Mouse (Mus musculus): ENCODE measurements at regions not wholly inside any gene's neighbourhood (a gene's known extent, or its start where the extent isn't known, plus 50 kb on each side); places are given as distances from the start of the nearest gene placed in this dataset.

DNA sequence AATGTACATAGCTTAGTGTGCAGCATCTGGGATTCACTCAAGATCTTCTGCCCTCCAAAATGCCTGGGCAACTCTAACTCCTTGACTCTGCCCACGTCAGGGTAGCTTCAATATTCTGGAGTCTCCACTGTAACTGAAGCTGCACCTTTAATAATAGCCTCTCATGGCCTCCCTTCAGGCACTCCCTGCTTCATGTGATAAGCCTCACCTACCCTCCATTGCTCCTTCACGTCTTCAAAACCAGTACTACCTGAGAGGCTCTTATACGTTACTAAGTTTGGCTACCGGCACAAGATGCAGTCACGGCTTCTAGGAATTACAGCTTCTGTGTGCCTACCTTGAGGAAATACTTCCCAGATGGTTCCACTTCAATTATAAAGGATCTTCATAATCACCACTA, 527.4 kb downstream of the Nfib start:
- H3K36me3 ChIP-seq (replicated peaks): no peaks in the 10 kb centered on the region
- no peak overlapping the region for H3K4me3 ChIP-seq
- H3K27ac ChIP-seq (replicated peaks): no peak overlapping the region
- H3K9me3 ChIP-seq: no peaks in the 10 kb centered on the region
- H3K4me1 ChIP-seq: peaks cover 8% of the 10 kb centered on the region; the same call in 1 of the 2 replicates
- 80% methylated on average over 5 of the region's 5 CpGs for WGBS
- H3K27me3 ChIP-seq (replicated peaks; ENCODE audit: low read depth, poor library complexity, severe bottlenecking): no peaks in the 10 kb centered on the region
- DNase-seq (ENCODE audit: low spot score): no peak

DNA sequence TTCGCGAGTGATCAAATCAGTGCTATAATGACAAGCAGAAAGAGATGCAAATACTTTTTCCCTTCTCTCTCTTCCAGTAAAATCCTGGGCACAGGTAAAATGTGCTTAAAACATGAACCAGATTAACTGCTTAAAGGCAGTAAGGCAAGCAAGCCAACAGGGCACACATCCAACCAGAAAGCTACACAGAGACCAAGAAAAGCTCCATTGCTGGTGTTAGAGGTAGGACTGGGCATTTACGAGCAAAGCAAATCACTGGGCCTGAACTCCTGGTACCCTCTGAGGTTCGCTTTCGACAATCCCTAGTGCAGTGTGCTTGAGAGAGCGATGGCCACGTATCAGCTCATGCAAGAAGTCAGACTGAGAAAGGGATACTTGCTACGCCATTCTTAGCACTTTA, 528.8 kb downstream of the Nfib start:
- no peak overlapping the region for H3K27ac ChIP-seq (replicated peaks)
- H3K27me3 ChIP-seq (replicated peaks; ENCODE audit: low read depth, poor library complexity, severe bottlenecking): no peaks in the 10 kb centered on the region
- H3K36me3 ChIP-seq (replicated peaks): no peaks in the 10 kb centered on the region
- H3K4me3 ChIP-seq: no peak overlapping the region
- WGBS: 93% methylated on average over 8 of the region's 8 CpGs
- no peak for DNase-seq (ENCODE audit: low spot score)
- H3K9me3 ChIP-seq: no peaks in the 10 kb centered on the region
- H3K4me1 ChIP-seq: peaks cover 8% of the 10 kb centered on the region; the same call in 1 of the 2 replicates

DNA sequence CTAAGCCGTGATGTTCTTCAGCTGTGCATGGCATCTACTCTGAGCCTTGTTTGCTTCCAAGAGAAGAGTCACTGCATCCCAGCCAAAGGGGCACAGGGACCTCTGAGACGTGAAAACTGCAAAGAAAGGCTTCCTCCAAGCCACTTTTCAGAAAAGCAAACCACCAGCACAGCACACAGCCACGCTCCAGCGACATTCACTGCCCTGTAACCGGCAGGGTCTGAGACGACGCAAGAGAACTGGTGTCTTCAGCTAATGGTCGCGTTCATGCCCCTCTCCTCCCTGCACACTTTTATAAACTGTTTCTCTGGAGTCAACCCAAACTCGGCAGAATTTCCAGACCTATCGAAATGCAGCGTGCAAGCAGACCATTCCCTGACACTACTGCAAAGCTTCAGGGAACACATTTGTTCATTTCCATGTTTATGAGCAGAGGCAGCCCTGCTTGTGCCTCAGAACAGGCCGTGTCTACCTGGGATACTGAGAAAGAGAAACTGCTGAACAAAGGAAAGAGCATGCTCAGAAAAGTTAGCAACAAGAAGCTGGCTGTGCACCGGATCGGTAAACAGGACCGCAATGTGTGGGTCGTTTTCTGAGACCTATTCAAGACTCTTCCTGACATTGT, 532.0 kb downstream of the Nfib start:
- WGBS: 82% methylated on average over 17 of the region's 17 CpGs
- H3K4me3 ChIP-seq: no peak overlapping the region
- H3K9me3 ChIP-seq: no peaks in the 10 kb centered on the region
- peak overlapping the region; percentile 1; the same call in 1 of the 2 replicates for H3K27ac ChIP-seq (replicated peaks)
- DNase-seq (ENCODE audit: low spot score): no peak
- H3K27me3 ChIP-seq (replicated peaks; ENCODE audit: low read depth, poor library complexity, severe bottlenecking): no peaks in the 10 kb centered on the region
- peaks cover 8% of the 10 kb centered on the region; the same call in 1 of the 2 replicates for H3K4me1 ChIP-seq
- no peaks in the 10 kb centered on the region for H3K36me3 ChIP-seq (replicated peaks)

DNA sequence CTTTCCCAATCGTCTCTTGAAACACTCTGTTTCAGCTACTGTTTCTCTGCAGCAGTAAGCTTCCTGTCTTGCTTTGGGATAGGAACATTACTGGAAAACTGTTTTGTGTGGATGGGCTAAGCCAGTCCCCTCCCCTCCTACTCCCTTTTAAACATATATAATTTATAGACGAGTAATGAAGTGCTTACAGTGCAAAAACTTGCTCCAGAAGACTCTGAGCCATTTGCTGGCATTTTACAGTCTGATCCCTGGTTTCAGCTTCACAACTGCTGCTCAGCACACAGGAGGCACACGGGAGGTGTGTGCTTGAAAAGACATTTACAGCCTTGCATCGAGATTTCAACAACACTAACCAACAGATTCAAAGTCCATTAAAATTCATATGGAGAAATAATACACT, 534.6 kb downstream of the Nfib start:
- no peaks in the 10 kb centered on the region for H3K36me3 ChIP-seq (replicated peaks)
- WGBS: 76% methylated on average over 4 of the region's 4 CpGs

DNA sequence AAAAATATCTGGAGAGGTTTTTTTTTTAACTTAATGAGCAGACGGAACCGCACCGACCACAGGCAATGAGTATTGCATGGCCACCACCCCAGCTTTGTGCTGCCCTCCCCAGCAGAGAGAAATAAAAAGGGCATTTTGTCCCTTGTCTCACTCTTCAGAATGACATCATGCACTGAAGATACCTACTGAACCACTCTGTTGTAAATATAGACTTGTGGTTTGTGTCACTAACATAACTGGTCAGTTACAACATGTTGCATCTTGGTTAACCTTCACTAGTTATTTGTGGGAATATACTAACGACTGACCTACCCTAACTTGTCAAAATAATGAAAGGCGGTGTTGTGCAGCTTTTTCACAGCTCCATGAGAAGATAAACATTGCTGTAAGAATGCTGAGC, 537.5 kb downstream of the Nfib start:
- no peak for DNase-seq (ENCODE audit: low spot score)
- H3K4me1 ChIP-seq: no peaks in the 10 kb centered on the region
- WGBS: 91% methylated on average over 5 of the region's 5 CpGs
- no peaks in the 10 kb centered on the region for H3K9me3 ChIP-seq
- H3K36me3 ChIP-seq (replicated peaks): no peaks in the 10 kb centered on the region
- H3K27ac ChIP-seq (replicated peaks): no peak overlapping the region
- no peak overlapping the region for H3K4me3 ChIP-seq
- H3K27me3 ChIP-seq (replicated peaks; ENCODE audit: low read depth, poor library complexity, severe bottlenecking): no peaks in the 10 kb centered on the region

More for the DNA sequence above, 534.6 kb downstream of the Nfib start:
- H3K4me1 ChIP-seq: peaks cover 8% of the 10 kb centered on the region; the same call in 1 of the 2 replicates
- no peak for DNase-seq (ENCODE audit: low spot score)
- H3K4me3 ChIP-seq: no peak overlapping the region
- no peaks in the 10 kb centered on the region for H3K9me3 ChIP-seq
- no peaks in the 10 kb centered on the region for H3K27me3 ChIP-seq (replicated peaks; ENCODE audit: low read depth, poor library complexity, severe bottlenecking)
- H3K27ac ChIP-seq (replicated peaks): no peak overlapping the region

DNA sequence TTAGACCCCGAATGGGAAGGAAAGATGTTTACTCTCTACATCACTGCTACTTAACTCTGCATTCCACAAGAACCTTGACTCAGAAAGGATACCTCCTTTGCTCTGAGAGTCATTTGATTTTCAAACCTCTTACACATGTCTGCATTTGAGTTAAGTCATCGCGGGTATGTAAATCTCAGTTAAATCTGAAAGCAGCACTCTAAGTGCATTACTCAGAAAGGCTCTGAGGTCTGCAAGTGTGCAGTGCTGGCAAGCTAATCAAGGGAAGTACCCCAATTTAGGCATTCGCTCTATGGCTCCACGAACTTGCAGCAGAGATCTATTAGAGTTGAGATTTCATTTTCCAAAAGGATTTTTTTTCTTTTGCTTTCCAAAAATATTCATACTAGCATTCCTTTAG, 538.2 kb downstream of the Nfib start:
- 70% methylated on average over 5 of the region's 5 CpGs for WGBS
- H3K4me1 ChIP-seq: no peaks in the 10 kb centered on the region
- no peak for DNase-seq (ENCODE audit: low spot score)
- no peaks in the 10 kb centered on the region for H3K9me3 ChIP-seq
- H3K27me3 ChIP-seq (replicated peaks; ENCODE audit: low read depth, poor library complexity, severe bottlenecking): no peaks in the 10 kb centered on the region
- H3K27ac ChIP-seq (replicated peaks): no peak overlapping the region
- no peaks in the 10 kb centered on the region for H3K36me3 ChIP-seq (replicated peaks)
- H3K4me3 ChIP-seq: no peak overlapping the region

DNA sequence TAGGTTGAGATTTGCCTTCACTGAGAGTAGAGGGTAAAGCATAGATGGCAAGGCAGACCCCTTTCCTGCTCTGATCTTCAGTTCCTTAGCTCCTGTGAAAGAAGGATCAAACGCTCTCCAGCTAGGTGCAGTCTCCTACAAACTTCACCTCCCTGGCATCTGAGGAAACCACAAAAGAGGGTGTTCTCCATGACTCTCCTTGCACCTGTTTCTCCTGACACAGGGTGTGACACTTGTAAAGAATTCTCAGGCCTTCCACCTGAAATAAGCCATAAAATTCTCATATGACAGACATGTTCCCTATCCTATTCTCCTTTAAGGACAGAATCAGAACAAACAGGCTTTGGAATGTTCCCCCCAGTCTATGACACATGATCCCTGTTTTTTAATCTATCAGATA, 538.7 kb downstream of the Nfib start:
- DNase-seq (ENCODE audit: low spot score): no peak
- Histone ChIP-seq H3K4me3 (no peak overlapping the region), H3K36me3 (replicated peaks) (no peaks in the 10 kb centered on the region), H3K9me3 (no peaks in the 10 kb centered on the region), H3K4me1 (no peaks in the 10 kb centered on the region), H3K27ac (replicated peaks) (no peak overlapping the region), H3K27me3 (replicated peaks; ENCODE audit: low read depth, poor library complexity, severe bottlenecking) (no peaks in the 10 kb centered on the region)
- 83% methylated on average over 1 of the region's 1 CpGs for WGBS

DNA sequence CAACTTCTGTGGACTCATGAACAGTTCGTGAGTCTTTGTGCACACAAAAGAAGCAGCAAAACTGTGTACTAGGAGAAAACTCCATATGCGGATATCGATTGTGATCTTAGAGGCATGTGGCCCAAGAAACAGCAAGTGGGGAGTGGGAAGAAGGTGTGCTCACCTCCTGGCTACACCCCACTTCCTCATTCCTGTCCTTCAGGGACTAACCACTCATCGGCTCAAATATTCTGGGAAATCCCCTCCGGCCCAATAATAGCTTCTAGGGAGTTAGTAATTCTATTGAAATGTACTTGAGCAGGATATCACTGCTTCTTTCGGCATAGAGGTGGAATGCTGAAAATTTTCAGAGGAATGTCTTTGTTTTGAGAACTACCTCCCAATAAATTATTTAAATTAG, 539.5 kb downstream of the Nfib start:
- H3K36me3 ChIP-seq (replicated peaks): no peaks in the 10 kb centered on the region

DNA sequence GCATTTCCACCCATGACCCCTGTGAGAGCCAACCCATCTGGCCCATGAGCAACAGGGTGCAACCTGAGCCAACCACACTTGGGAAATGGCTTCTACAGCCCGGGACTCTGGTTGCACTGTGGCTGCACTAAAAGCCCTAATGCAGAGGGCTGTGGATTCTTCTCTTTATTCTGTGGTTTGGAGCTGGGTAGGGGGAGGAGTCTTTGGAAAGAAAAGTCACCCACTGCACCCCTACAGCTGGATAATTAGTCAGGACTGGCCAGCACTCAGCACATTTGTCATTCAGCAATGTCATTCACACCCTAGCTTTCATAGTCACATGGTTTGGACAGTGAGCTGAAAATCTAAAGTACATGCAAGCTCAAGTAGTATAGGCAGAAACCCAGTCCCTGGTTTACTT, 541.5 kb downstream of the Nfib start:
- Histone ChIP-seq H3K27ac (replicated peaks) (no peak overlapping the region), H3K27me3 (replicated peaks; ENCODE audit: low read depth, poor library complexity, severe bottlenecking) (no peaks in the 10 kb centered on the region), H3K9me3 (no peaks in the 10 kb centered on the region), H3K4me3 (no peak overlapping the region), H3K4me1 (no peaks in the 10 kb centered on the region), H3K36me3 (replicated peaks) (no peaks in the 10 kb centered on the region)
- 55% methylated on average over 1 of the region's 1 CpGs for WGBS
- no peak for DNase-seq (ENCODE audit: low spot score)

More for the DNA sequence above, 539.5 kb downstream of the Nfib start:
- DNase-seq (ENCODE audit: low spot score): no peak
- Histone ChIP-seq H3K27me3 (replicated peaks; ENCODE audit: low read depth, poor library complexity, severe bottlenecking) (no peaks in the 10 kb centered on the region), H3K4me1 (no peaks in the 10 kb centered on the region), H3K27ac (replicated peaks) (no peak overlapping the region), H3K4me3 (no peak overlapping the region), H3K9me3 (no peaks in the 10 kb centered on the region)
- WGBS: 88% methylated on average over 6 of the region's 6 CpGs

DNA sequence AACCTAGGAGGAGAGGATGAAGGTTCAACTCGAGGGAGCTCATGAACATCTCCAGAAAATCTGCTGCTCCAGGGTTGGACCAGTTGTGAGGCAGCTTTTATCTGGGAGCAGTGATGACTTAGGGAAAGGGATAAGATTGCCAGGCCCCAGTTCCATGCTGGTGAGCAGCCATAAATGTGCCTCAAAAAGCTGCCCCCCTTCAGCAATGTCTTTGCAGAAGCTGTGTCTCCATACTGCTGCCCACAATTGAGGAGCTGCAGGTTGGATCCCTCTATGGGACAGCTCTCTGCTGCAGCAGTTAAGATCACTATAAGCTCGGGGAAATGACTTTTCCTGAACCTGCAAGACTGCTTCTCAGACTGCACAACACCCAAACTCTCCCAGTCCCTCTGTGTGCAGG, 543.7 kb downstream of the Nfib start:
- no peak overlapping the region for H3K27ac ChIP-seq (replicated peaks)
- H3K27me3 ChIP-seq (replicated peaks; ENCODE audit: low read depth, poor library complexity, severe bottlenecking): no peaks in the 10 kb centered on the region
- H3K4me3 ChIP-seq: no peak overlapping the region
- DNase-seq (ENCODE audit: low spot score): no peak
- H3K36me3 ChIP-seq (replicated peaks): no peaks in the 10 kb centered on the region
- H3K4me1 ChIP-seq: no peaks in the 10 kb centered on the region
- WGBS: 72% methylated on average over 2 of the region's 2 CpGs
- H3K9me3 ChIP-seq: no peaks in the 10 kb centered on the region

DNA sequence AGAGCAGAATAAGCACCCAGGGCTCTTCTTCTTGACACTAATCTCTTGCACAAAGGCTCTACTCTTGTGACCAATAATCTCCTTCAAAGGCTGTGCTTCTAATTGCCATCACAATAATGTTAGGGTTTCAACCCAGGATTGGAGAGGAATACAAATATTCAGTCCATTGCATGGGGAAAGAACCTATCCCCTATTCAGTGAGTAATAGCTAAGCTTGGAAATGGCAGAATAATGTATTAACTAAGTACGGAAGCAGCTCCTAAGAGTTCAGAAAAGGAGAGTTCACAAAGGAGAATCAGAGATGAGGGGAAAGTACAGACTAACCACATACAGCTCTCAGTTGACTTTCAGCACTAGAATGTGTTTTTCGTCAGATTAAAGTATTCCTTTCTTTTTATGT, 544.3 kb downstream of the Nfib start:
- H3K9me3 ChIP-seq: no peaks in the 10 kb centered on the region
- peaks cover 3% of the 10 kb centered on the region for H3K4me1 ChIP-seq
- H3K27ac ChIP-seq (replicated peaks): no peak overlapping the region
- no peak overlapping the region for H3K4me3 ChIP-seq
- no peaks in the 10 kb centered on the region for H3K27me3 ChIP-seq (replicated peaks; ENCODE audit: low read depth, poor library complexity, severe bottlenecking)
- WGBS: 89% methylated on average over 2 of the region's 2 CpGs
- DNase-seq (ENCODE audit: low spot score): no peak
- H3K36me3 ChIP-seq (replicated peaks): no peaks in the 10 kb centered on the region

DNA sequence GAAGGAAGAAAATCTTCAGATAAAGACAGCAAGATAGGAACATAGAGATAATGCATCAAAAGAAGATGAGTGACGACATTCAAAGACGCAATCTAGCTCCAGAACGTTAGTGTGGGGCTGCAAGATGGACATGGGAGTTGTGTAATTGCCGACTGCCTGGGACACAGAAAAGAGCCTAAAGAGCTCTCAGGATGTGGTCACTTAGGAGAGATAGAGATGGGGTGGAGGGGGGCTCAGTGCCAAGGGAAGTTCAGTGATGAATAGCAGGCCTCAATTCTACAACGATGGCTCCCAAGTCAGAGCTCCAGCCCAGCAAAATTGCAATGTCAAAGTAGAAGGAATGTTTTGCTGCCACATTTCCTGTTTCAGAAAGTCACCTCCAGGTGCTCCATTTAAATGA, 545.3 kb downstream of the Nfib start:
- Histone ChIP-seq H3K9me3 (no peaks in the 10 kb centered on the region), H3K36me3 (replicated peaks) (no peaks in the 10 kb centered on the region), H3K27me3 (replicated peaks; ENCODE audit: low read depth, poor library complexity, severe bottlenecking) (no peaks in the 10 kb centered on the region), H3K4me1 (peaks cover 11% of the 10 kb centered on the region), H3K27ac (replicated peaks) (no peak overlapping the region), H3K4me3 (no peak overlapping the region)
- WGBS: 78% methylated on average over 5 of the region's 5 CpGs
- DNase-seq (ENCODE audit: low spot score): no peak

DNA sequence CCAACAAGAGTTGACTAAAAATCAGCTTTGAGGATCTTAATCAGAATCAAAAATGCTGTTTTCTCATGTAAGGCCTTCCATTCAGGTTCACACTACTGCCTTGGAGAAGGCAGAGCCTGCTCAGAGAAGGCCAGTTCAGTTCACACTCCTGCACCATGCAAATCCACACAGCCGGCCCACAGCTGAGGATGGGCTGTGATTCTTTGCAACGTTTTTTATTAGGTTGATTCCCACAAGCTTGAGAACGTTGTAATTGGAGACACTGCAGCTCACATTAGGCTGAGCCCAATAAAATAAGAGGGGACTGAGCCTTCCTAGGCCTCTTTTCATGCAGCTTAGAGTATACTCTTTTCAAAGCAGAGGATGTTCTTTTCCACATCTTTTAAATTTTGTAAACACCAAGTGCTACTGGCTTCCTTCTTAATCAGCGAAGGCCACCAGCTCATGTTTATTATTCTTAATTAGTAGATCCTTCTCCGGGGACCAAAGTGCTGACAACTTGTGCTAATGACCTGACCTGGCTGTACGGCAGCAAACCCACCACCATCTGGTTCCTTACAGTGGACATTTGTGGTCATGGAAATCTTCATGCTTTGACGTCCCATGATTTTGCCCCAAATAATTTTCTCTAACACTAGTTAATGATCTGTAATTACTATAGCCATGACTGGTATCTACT, 549.8 kb downstream of the Nfib start:
- Histone ChIP-seq H3K27ac (replicated peaks) (no peak overlapping the region), H3K36me3 (replicated peaks) (no peaks in the 10 kb centered on the region), H3K27me3 (replicated peaks; ENCODE audit: low read depth, poor library complexity, severe bottlenecking) (no peaks in the 10 kb centered on the region), H3K9me3 (no peaks in the 10 kb centered on the region), H3K4me3 (no peak overlapping the region), H3K4me1 (peaks cover 23% of the 10 kb centered on the region)
- DNase-seq (ENCODE audit: low spot score): peak; percentile 27
- 30% methylated on average over 7 of the region's 7 CpGs for WGBS

Measured in embryonic facial prominence, embryonic 10.5 days (tissue).